Mouse (Mus musculus) forebrain, embryonic 13.5 days (tissue): ENCODE data around the gene Hoxa11. TPM values are rescaled to one million over a fixed set of nuclear protein-coding genes. Genes with fewer than 3 reads are reported as not detected.

Source experiments
- ATAC-seq: fragments of 200-750 bp; cut with Nextera tagmentation; 2 replicates; pipeline ENCODE4 v1.8.0; 2017
- H3K27ac ChIP-seq: fragments of 300-500 bp; sonication (generic); 2 replicates; pipeline ENCODE4 v1.5.1; 2015; ENCODE audit warnings: inconsistent platforms, mild to moderate bottlenecking, moderate library complexity
- H3K27me3 ChIP-seq: fragments of 300-500 bp; sonication (generic); 2 replicates; pipeline ENCODE4 v1.6.1; 2015; ENCODE audit warnings: mild to moderate bottlenecking, inconsistent platforms
- H3K36me3 ChIP-seq: fragments of 300-500 bp; sonication (generic); 2 replicates; pipeline ENCODE4 v1.6.1; 2015; ENCODE audit warnings: mild to moderate bottlenecking, inconsistent platforms; ENCODE audit not compliant: poor library complexity, severe bottlenecking
- H3K4me1 ChIP-seq: fragments of 300-500 bp; sonication (generic); 2 replicates; pipeline ENCODE4 v1.6.1; 2015; ENCODE audit warnings: inconsistent platforms
- H3K4me2 ChIP-seq: fragments of 300-500 bp; sonication (generic); 2 replicates; pipeline ENCODE4 v1.6.1; 2015; ENCODE audit warnings: inconsistent platforms, mild to moderate bottlenecking, moderate library complexity
- H3K4me3 ChIP-seq: fragments of 300-500 bp; sonication (generic); 2 replicates; pipeline ENCODE4 v1.5.1; 2015; ENCODE audit warnings: mild to moderate bottlenecking, inconsistent platforms
- H3K9ac ChIP-seq: fragments of 300-500 bp; sonication (generic); 2 replicates; pipeline ENCODE4 v1.6.1; 2015; ENCODE audit warnings: mild to moderate bottlenecking, inconsistent platforms
- H3K9me3 ChIP-seq: fragments of 300-500 bp; sonication (generic); replicated peaks from 2 replicates; pipeline ENCODE4 v1.6.1; 2016; ENCODE audit warnings: inconsistent platforms
- WGBS: fragments of 180-500 bp; shearing (Covaris S2); methylation state at CpG from one replicate; pipeline ENCODE4 v1.1.7; 2015; 5-methylcytosine and 5-hydroxymethylcytosine counted together
- polyA plus RNA-seq: library from polyadenylated mRNA; unstranded; fragments of >200 nt; fragmentation: Nextera tagmentation; extraction: Ambion mirVana; gene quantifications from 2 replicates; pipeline ENCODE4 v1.2.1, GENCODE M21; 2015

Hoxa11 gene
- polyA plus RNA-seq, 1 experiment from 2014 or later, result 0.12 TPM

GRCm38 (mm10) chr6:52218643-52219215 is 26.9 kb downstream of the Hoxa11 start:
- H3K9me3 ChIP-seq, result no peaks in the 10 kb centered on the region
- H3K4me1 ChIP-seq, result peaks cover 17% of the 10 kb centered on the region
- no peak overlapping the region for H3K4me2 ChIP-seq
- no peak overlapping the region for H3K27ac ChIP-seq
- no peak overlapping the region for H3K4me3 ChIP-seq
- no peak for ATAC-seq
- H3K36me3 ChIP-seq, result no peaks in the 10 kb centered on the region
- peaks cover 100% of the 10 kb centered on the region for H3K27me3 ChIP-seq
- H3K9ac ChIP-seq, result no peak overlapping the region
- 6% methylated on average over 14 of the region's 14 CpGs for WGBS

GRCm38 (mm10) chr6:52217895-52218642 is 27.5 kb downstream of the Hoxa11 start:
- Histone ChIP-seq H3K9ac (no peak overlapping the region), H3K4me2 (no peak overlapping the region), H3K9me3 (no peaks in the 10 kb centered on the region), H3K27ac (no peak overlapping the region), H3K4me1 (peaks cover 18% of the 10 kb centered on the region), H3K27me3 (peaks cover 100% of the 10 kb centered on the region), H3K4me3 (no peak overlapping the region), H3K36me3 (no peaks in the 10 kb centered on the region)
- WGBS, result 4% methylated on average over 23 of the region's 23 CpGs
- no peak for ATAC-seq

GRCm38 (mm10) chr6:52217459-52217768 is 28.2 kb downstream of the Hoxa11 start:
- ATAC-seq, result peak; percentile 66; the same call in 1 of the 2 replicates
- H3K27me3 ChIP-seq, result peaks cover 100% of the 10 kb centered on the region
- WGBS, result under 1% methylated on average over 25 of the region's 25 CpGs
- H3K27ac ChIP-seq, result no peak overlapping the region
- H3K9ac ChIP-seq, result no peak overlapping the region
- no peaks in the 10 kb centered on the region for H3K9me3 ChIP-seq
- no peaks in the 10 kb centered on the region for H3K36me3 ChIP-seq
- H3K4me1 ChIP-seq, result peaks cover 19% of the 10 kb centered on the region
- H3K4me3 ChIP-seq, result peak overlapping the region; percentile 28
- peak overlapping the region; percentile 50 for H3K4me2 ChIP-seq

- Histone ChIP-seq H3K27ac (no peak overlapping the region), H3K9ac (no peak overlapping the region), H3K36me3 (no peaks in the 10 kb centered on the region), H3K4me3 (peak overlapping the region; percentile 28), H3K27me3 (peaks cover 100% of the 10 kb centered on the region), H3K9me3 (no peaks in the 10 kb centered on the region), H3K4me2 (peak overlapping the region; percentile 50), H3K4me1 (peaks cover 18% of the 10 kb centered on the region)
- WGBS, result 3% methylated on average over 60 of the region's 60 CpGs
- no peak for ATAC-seq
Measured at GRCm38 (mm10) chr6:52216691-52217458, 28.7 kb downstream of the Hoxa11 start.

GRCm38 (mm10) chr6:52215771-52216535 is 29.7 kb downstream of the Hoxa11 start:
- peaks cover 12% of the 10 kb centered on the region for H3K4me1 ChIP-seq
- WGBS, result 1% methylated on average over 30 of the region's 30 CpGs
- no peaks in the 10 kb centered on the region for H3K36me3 ChIP-seq
- H3K27me3 ChIP-seq, result peaks cover 100% of the 10 kb centered on the region
- H3K4me3 ChIP-seq, result no peak overlapping the region
- no peaks in the 10 kb centered on the region for H3K9me3 ChIP-seq
- no peak for ATAC-seq
- H3K4me2 ChIP-seq, result no peak overlapping the region
- no peak overlapping the region for H3K9ac ChIP-seq
- no peak overlapping the region for H3K27ac ChIP-seq

- H3K4me3 ChIP-seq, result no peak overlapping the region
- H3K27me3 ChIP-seq, result peaks cover 100% of the 10 kb centered on the region
- H3K4me2 ChIP-seq, result no peak overlapping the region
- WGBS, result 8% methylated on average over 3 of the region's 3 CpGs
- H3K9me3 ChIP-seq, result no peaks in the 10 kb centered on the region
- H3K27ac ChIP-seq, result no peak overlapping the region
- no peak for ATAC-seq
- H3K9ac ChIP-seq, result no peak overlapping the region
- peaks cover 12% of the 10 kb centered on the region for H3K4me1 ChIP-seq
- H3K36me3 ChIP-seq, result no peaks in the 10 kb centered on the region
Measured at GRCm38 (mm10) chr6:52215070-52215469, 30.5 kb downstream of the Hoxa11 start.

- no peak overlapping the region for H3K27ac ChIP-seq
- no peak overlapping the region for H3K9ac ChIP-seq
- peaks cover 100% of the 10 kb centered on the region for H3K27me3 ChIP-seq
- H3K4me2 ChIP-seq, result no peak overlapping the region
- 7% methylated on average over 5 of the region's 5 CpGs for WGBS
- peaks cover 12% of the 10 kb centered on the region for H3K4me1 ChIP-seq
- no peaks in the 10 kb centered on the region for H3K9me3 ChIP-seq
- no peaks in the 10 kb centered on the region for H3K36me3 ChIP-seq
- H3K4me3 ChIP-seq, result no peak overlapping the region
- no peak for ATAC-seq
Measured at GRCm38 (mm10) chr6:52214271-52214670, 31.3 kb downstream of the Hoxa11 start.

GRCm38 (mm10) chr6:52213119-52213986 is 32.3 kb downstream of the Hoxa11 start, which contains the start of the genes Hoxa3 and Gm28308:
Gene Hoxa3, minus strand, starts transcription at chr6:52213336.
Gene Gm28308, minus strand, starts transcription at chr6:52213339.
- no peak within 1 kb of the TSS for H3K9ac ChIP-seq
- no peak within 1 kb of the TSS for H3K27ac ChIP-seq
- H3K9me3 ChIP-seq, result no peaks in the 10 kb centered on the region
- 2% methylated on average over 38 of the region's 38 CpGs for WGBS
- no peak within 1 kb of the TSS for H3K4me2 ChIP-seq
- no peaks in the 10 kb centered on the region for H3K36me3 ChIP-seq
- H3K4me3 ChIP-seq, result no peak within 1 kb of the TSS
- peaks cover 100% of the 10 kb centered on the region for H3K27me3 ChIP-seq
- ATAC-seq, result no peak
- H3K4me1 ChIP-seq, result peaks cover 17% of the 10 kb centered on the region

GRCm38 (mm10) chr6:52212556-52213118 is 33.0 kb downstream of the Hoxa11 start:
- no peak for ATAC-seq
- Histone ChIP-seq H3K4me1 (peaks cover 17% of the 10 kb centered on the region), H3K27me3 (peaks cover 100% of the 10 kb centered on the region), H3K4me3 (no peak overlapping the region), H3K27ac (no peak overlapping the region), H3K36me3 (no peaks in the 10 kb centered on the region), H3K4me2 (no peak overlapping the region), H3K9ac (no peak overlapping the region), H3K9me3 (no peaks in the 10 kb centered on the region)
- WGBS, result under 1% methylated on average over 22 of the region's 22 CpGs

GRCm38 (mm10) chr6:52211961-52212360 is 33.6 kb downstream of the Hoxa11 start:
- H3K27ac ChIP-seq, result no peak overlapping the region
- no peaks in the 10 kb centered on the region for H3K9me3 ChIP-seq
- no peak overlapping the region for H3K4me3 ChIP-seq
- no peak for ATAC-seq
- no peak overlapping the region for H3K4me2 ChIP-seq
- 4% methylated on average over 13 of the region's 13 CpGs for WGBS
- H3K36me3 ChIP-seq, result no peaks in the 10 kb centered on the region
- peaks cover 10% of the 10 kb centered on the region for H3K4me1 ChIP-seq
- no peak overlapping the region for H3K9ac ChIP-seq
- H3K27me3 ChIP-seq, result peaks cover 100% of the 10 kb centered on the region
